Mouse (Mus musculus): ENCODE measurements around the gene Surf4.

DNA sequence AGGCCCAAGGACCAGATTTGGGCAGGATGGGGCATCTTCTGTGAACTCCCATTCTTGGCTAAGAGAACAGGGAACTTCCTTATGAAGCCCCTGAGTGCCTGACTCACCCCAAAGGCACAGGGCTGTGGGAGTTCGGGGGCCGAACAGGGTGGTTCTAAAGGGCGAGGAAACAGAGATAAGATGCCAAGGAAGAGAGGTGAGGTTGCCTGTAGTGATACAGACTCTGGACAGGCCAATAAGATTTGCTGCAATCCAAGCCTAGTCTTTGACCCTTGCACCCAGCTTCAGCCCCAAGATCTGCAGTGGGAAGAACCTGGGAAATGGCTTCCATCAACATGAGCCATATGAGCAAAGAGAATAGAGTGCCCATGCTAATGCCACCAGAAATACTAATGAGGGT is 9.5 kb upstream of the Surf4 start:
- no peak for TF ChIP-seq POLR2A (IDR thresholded peaks at IDR 0.05; ENCODE audit: borderline replicate concordance, extremely low read depth, insufficient read depth, insufficient read length, poor library complexity, severe bottlenecking)
- TF ChIP-seq CTCF (IDR thresholded peaks at IDR 0.05; ENCODE audit: borderline replicate concordance, extremely low read depth, insufficient read depth, insufficient read length) = no peak

All from brain, embryonic 14.5 days (tissue).